Mouse (Mus musculus): ENCODE results near the gene Med29.

DNA sequence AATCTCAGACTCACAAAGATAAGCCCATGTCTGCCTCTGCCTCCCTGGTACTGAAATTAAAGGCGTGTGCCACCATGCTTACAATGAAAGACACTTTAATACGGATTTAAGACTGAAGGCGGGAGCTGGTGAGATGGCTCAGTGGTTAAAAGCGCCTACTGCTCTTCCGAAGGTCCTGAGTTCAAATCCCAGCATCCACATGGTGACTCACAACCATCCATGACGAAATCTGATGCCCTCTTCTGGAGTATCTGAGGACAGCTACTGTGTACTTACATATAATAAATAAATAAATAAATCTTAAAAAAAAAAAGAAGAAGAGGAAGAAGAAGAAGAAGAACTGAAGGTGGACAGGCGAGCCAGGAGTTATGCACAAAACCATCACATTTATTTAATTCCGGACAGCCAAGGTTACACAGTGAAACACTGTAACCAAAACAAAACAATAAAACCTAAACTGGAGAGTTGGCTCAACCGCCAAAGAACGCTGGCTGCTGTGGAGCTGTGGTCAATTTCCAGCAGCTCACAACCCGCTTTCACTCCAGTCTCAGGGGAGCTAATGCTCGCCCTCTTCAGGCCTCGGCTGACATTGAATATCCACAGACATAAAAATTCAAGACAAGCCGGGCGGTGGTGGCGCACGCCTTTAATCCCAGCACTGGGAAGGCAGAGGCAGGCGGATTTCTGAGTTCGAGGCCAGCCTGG is 53.1 kb downstream of the Med29 start:
- TF ChIP-seq CTCF (IDR thresholded peaks at IDR 0.05; ENCODE audit: low read depth, low read length): no peak
- no peak for TF ChIP-seq POLR2AphosphoS5 (IDR thresholded peaks at IDR 0.05; ENCODE audit: insufficient replicate concordance, low read depth, low read length)

Data from G1E (cell line).